Mouse (Mus musculus) myocyte (in vitro differentiated cells): ENCODE measurements around the gene Bnip1. TPM values are rescaled to one million over a fixed set of nuclear protein-coding genes. Genes with fewer than 3 reads are reported as not detected.

ENCODE experiments used
- H3K27me3 ChIP-seq: one replicate; pipeline ENCODE4 v1.6.1; 2011; ENCODE audit not compliant: control insufficient read depth, insufficient read depth, insufficient read length
- H3K36me3 ChIP-seq: one replicate; pipeline ENCODE4 v1.6.1; 2011; ENCODE audit not compliant: control insufficient read depth, insufficient read depth
- H3K4me2 ChIP-seq: one replicate; pipeline ENCODE4 v1.6.1; 2011; ENCODE audit warnings: low read depth, control low read depth
- H3K4me3 ChIP-seq: one replicate; pipeline ENCODE4 v1.5.1; 2011; ENCODE audit warnings: mild to moderate bottlenecking, control low read depth, moderate library complexity
- H3K79me2 ChIP-seq: one replicate; pipeline ENCODE4 v1.6.1; 2011; ENCODE audit not compliant: control insufficient read depth, insufficient read depth
- H3ac ChIP-seq: one replicate; pipeline ENCODE4 v1.6.1; 2011; ENCODE audit not compliant: control insufficient read depth, insufficient read length
- CEBPB ChIP-seq: IDR thresholded peaks from 2 replicates; pipeline ENCODE4 v1.6.1; 2011; ENCODE audit warnings: mild to moderate bottlenecking, moderate library complexity; ENCODE audit not compliant: poor library complexity, insufficient read depth, severe bottlenecking
- E2F4 ChIP-seq: IDR thresholded peaks from one replicate; pipeline ENCODE4 v1.6.1; 2011; ENCODE audit warnings: mild to moderate bottlenecking, control low read depth, moderate library complexity; ENCODE audit not compliant: insufficient read depth
- MAX ChIP-seq: IDR thresholded peaks from one replicate; pipeline ENCODE4 v1.6.1; 2011; ENCODE audit warnings: low read depth, mild to moderate bottlenecking, control low read depth
- MYOD1 ChIP-seq, 3 experiments: IDR thresholded peaks; one replicate each; pipeline ENCODE4 v1.6.1; 2011; ENCODE audit warnings: control low read depth in 2 of 3, low read depth in 2 of 3, mild to moderate bottlenecking in 2 of 3, moderate library complexity in 1 of 3; ENCODE audit not compliant: insufficient read length in 2 of 3, control insufficient read depth in 1 of 3
- MYOG ChIP-seq, 3 experiments: IDR thresholded peaks; one replicate each; pipeline ENCODE4 v1.6.1; 2011; ENCODE audit warnings: control low read depth in 2 of 3, low read depth in 2 of 3, mild to moderate bottlenecking in 2 of 3; ENCODE audit not compliant: insufficient read length in 2 of 3, control insufficient read depth in 1 of 3, insufficient read depth in 1 of 3
- POLR2A ChIP-seq: IDR thresholded peaks from one replicate; pipeline ENCODE4 v1.6.1; 2011; ENCODE audit warnings: low read depth, mild to moderate bottlenecking, control low read depth, moderate library complexity; ENCODE audit not compliant: insufficient read length
- POLR2AphosphoS2 ChIP-seq: IDR thresholded peaks from one replicate; pipeline ENCODE4 v1.6.1; 2011; ENCODE audit warnings: low read depth, control low read depth; ENCODE audit not compliant: insufficient read length
- REST ChIP-seq: IDR thresholded peaks from one replicate; pipeline ENCODE4 v1.6.1; 2011; ENCODE audit warnings: mild to moderate bottlenecking, control low read depth, moderate library complexity; ENCODE audit not compliant: insufficient read depth, insufficient read length
- SRF ChIP-seq: IDR thresholded peaks from one replicate; pipeline ENCODE4 v1.6.1; 2011; ENCODE audit warnings: low read depth; ENCODE audit not compliant: control insufficient read depth, insufficient read length
- TCF12 ChIP-seq: IDR thresholded peaks from one replicate; pipeline ENCODE4 v1.6.1; 2011; ENCODE audit warnings: mild to moderate bottlenecking, control low read depth; ENCODE audit not compliant: poor library complexity, insufficient read depth, severe bottlenecking
- TCF3 ChIP-seq: IDR thresholded peaks from one replicate; pipeline ENCODE4 v1.6.1; 2011; ENCODE audit warnings: low read depth, control low read depth; ENCODE audit not compliant: insufficient read length
- USF1 ChIP-seq: IDR thresholded peaks from one replicate; pipeline ENCODE4 v1.6.1; 2011; ENCODE audit warnings: low read depth, mild to moderate bottlenecking, control low read depth, moderate library complexity
- polyA plus RNA-seq: library from polyadenylated mRNA; unstranded; fragments of >200 nt; fragmentation: generic; extraction: Trizol; gene quantifications from one replicate; pipeline ENCODE4 v1.2.1, GENCODE M21; 2012; ENCODE audit warnings: missing spikeins

Gene Bnip1
- polyA plus RNA-seq, 1 experiment: 31.8 TPM

GRCm38 (mm10) chr17:26826131-26826530, 45.3 kb downstream of the Bnip1 start:
- Histone ChIP-seq H3K4me3 (no peak overlapping the region), H3K36me3 (no peaks in the 10 kb centered on the region), H3K4me2 (no peak overlapping the region), H3K79me2 (no peaks in the 10 kb centered on the region), H3ac (no peak overlapping the region), H3K27me3 (peaks cover 35% of the 10 kb centered on the region)
- TF ChIP-seq SRF: no peak

GRCm38 (mm10) chr17:26833806-26834205, 52.9 kb downstream of the Bnip1 start:
- Histone ChIP-seq H3K4me2 (no peak overlapping the region), H3K36me3 (no peaks in the 10 kb centered on the region), H3K27me3 (peaks cover 61% of the 10 kb centered on the region), H3K79me2 (no peaks in the 10 kb centered on the region), H3ac (no peak overlapping the region), H3K4me3 (no peak overlapping the region)
- TF ChIP-seq REST (no peak), MAX (no peak), SRF (no peak)

- Histone ChIP-seq H3K4me2 (no peak overlapping the region), H3K79me2 (no peaks in the 10 kb centered on the region), H3ac (no peak overlapping the region), H3K36me3 (no peaks in the 10 kb centered on the region), H3K4me3 (no peak overlapping the region), H3K27me3 (peaks cover 61% of the 10 kb centered on the region)
- TF ChIP-seq POLR2AphosphoS2 (no peak), MAX (no peak)
These were observed 53.6 kb downstream of the Bnip1 start for GRCm38 (mm10) chr17:26834302-26834965.

GRCm38 (mm10) chr17:26834966-26835755, 54.3 kb downstream of the Bnip1 start:
- Histone ChIP-seq H3K79me2 (no peaks in the 10 kb centered on the region), H3ac (no peak overlapping the region), H3K4me3 (no peak overlapping the region), H3K27me3 (peaks cover 61% of the 10 kb centered on the region), H3K4me2 (no peak overlapping the region), H3K36me3 (no peaks in the 10 kb centered on the region)
- TF ChIP-seq POLR2A: no peak
- no peak for TF ChIP-seq REST
- no peak for TF ChIP-seq USF1
- no peak for TF ChIP-seq TCF3
- TF ChIP-seq E2F4: no peak
- no peak for TF ChIP-seq MAX
- TF ChIP-seq CEBPB: no peak
- no peak for TF ChIP-seq MYOG (IDR thresholded peaks at IDR 0.05; ENCODE audit: control insufficient read depth in 1 of 3, insufficient read depth in 1 of 3, insufficient read length in 2 of 3, low read depth in 2 of 3)
- no peak for TF ChIP-seq SRF
- TF ChIP-seq TCF12: no peak
- no peak for TF ChIP-seq POLR2AphosphoS2
- TF ChIP-seq MYOD1 (IDR thresholded peaks at IDR 0.05; ENCODE audit: control insufficient read depth in 1 of 3, insufficient read length in 2 of 3, low read depth in 2 of 3): no peak

- Histone ChIP-seq H3K27me3 (peaks cover 62% of the 10 kb centered on the region), H3K79me2 (no peaks in the 10 kb centered on the region), H3K4me3 (no peak overlapping the region), H3ac (no peak overlapping the region), H3K4me2 (no peak overlapping the region), H3K36me3 (no peaks in the 10 kb centered on the region)
- TF ChIP-seq TCF12 (no peak), REST (no peak), SRF (no peak), TCF3 (no peak), MYOG (IDR thresholded peaks at IDR 0.05; ENCODE audit: control insufficient read depth in 1 of 3, insufficient read depth in 1 of 3, insufficient read length in 2 of 3, low read depth in 2 of 3) (no peak), POLR2A (no peak), MYOD1 (IDR thresholded peaks at IDR 0.05; ENCODE audit: control insufficient read depth in 1 of 3, insufficient read length in 2 of 3, low read depth in 2 of 3) (no peak), E2F4 (no peak), CEBPB (no peak), POLR2AphosphoS2 (no peak), USF1 (no peak), MAX (no peak)
These were observed 55.1 kb downstream of the Bnip1 start for GRCm38 (mm10) chr17:26835956-26836355.
